Mouse (Mus musculus): ENCODE results near the gene Gm29564. TPM values are rescaled to one million over a fixed set of nuclear protein-coding genes. Genes with fewer than 3 reads are reported as not detected.
"Not testable (repeated sequence)": the region's sequence is repeated elsewhere in the genome, so short reads cannot be mapped to it uniquely, and the experiment has no call there.

The Gm29564 gene
- not detected in 2 replicates for polyA plus RNA-seq (2015; fragmentation: Nextera tagmentation; extraction: Ambion mirVana)

- no CpG with 5 or more reads among the region's 6 CpGs for WGBS
- not testable (repeated sequence) for H3K27ac ChIP-seq (ENCODE audit: low read length); ATAC-seq (ENCODE audit: insufficient read depth, low FRiP score); H3K9me3 ChIP-seq (replicated peaks; ENCODE audit: control insufficient read depth, low read length); H3K9ac ChIP-seq (ENCODE audit: low read length); H3K36me3 ChIP-seq (ENCODE audit: control insufficient read depth, insufficient read depth, low read length); H3K4me1 ChIP-seq (ENCODE audit: control insufficient read depth, insufficient read depth, low read length); H3K4me3 ChIP-seq (replicated peaks; ENCODE audit: low read length); H3K27me3 ChIP-seq (ENCODE audit: control insufficient read depth, insufficient read depth, low read length); H3K4me2 ChIP-seq (ENCODE audit: low read depth, low read length)
These were observed at the start of gene Gm29564 for GRCm38 (mm10) chrY:78212693-78213092. Gene Gm29564 (plus strand): TSS chrY:78212993.

Other genes with a start within 250 kb of the Gm29564 start
- not detected in 2 replicates for gene Gm20867, start 249.8 kb upstream of the Gm29564 start, polyA plus RNA-seq (2015; fragmentation: Nextera tagmentation; extraction: Ambion mirVana)